Mouse (Mus musculus): Measurements from ENCODE around the gene Cep19.

- TF ChIP-seq CTCF (IDR thresholded peaks at IDR 0.05; ENCODE audit: extremely low read depth, insufficient read length, insufficient replicate concordance, low read depth, low read length) (no peak), POLR2A (IDR thresholded peaks at IDR 0.05; ENCODE audit: low read depth, low read length) (no peak)
These were observed 8.6 kb downstream of the Cep19 start for GRCm38 (mm10) chr16:32108170-32108569.

Measured in small intestine, adult 2 months (tissue).